In genomic region chr11:43505188-43505587, GRCm38 (mm10) we compare ENCODE assay signal across 16 mouse cellular contexts. TPM values are rescaled to one million over a fixed set of nuclear protein-coding genes. Genes with fewer than 3 reads are reported as not detected.
"Had no signal": no experiment of that assay in that cellular context is flagged by ENCODE, and none has a peak within 500 bp of the region (broad histone marks: within the 10 kb centered on the region; RNA-seq: fewer than 3 reads in every experiment).

No protein-coding gene starts in this region.

- DNase-seq: kidney, adult 18-20 months; kidney, adult 9 months; kidney, postnatal 25 days; liver, embryonic 13.5 days; lung, adult 2 months; lung, postnatal 14 days; lung, postnatal 4 days; retina, postnatal 1 day; right cerebral cortex, postnatal 25 days; spleen, adult 18-20 months; thymus, postnatal 25 days had no signal

RNA-seq across cellular contexts. Expression of gene Ccnjl, which starts 23.4 kb away (rescaled TPM):
- total RNA-seq: monocyte, adult 5-6 weeks; neutrophil, adult 5-6 weeks had no signal

RNA-seq across cellular contexts. Expression of gene C1qtnf2, which starts 31.1 kb away (rescaled TPM):
- total RNA-seq: megakaryocyte progenitor cell, adult 5-6 weeks; megakaryocyte-erythroid progenitor cell, adult 5-6 weeks; monocyte, adult 5-6 weeks; neutrophil, adult 5-6 weeks had no signal
- polyA plus RNA-seq: myocyte had no signal
